Mouse (Mus musculus) brain, adult 2 months (tissue): Measurements from ENCODE around the gene Emd.
"Not testable (repeated sequence)": the region's sequence is repeated elsewhere in the genome, so short reads cannot be mapped to it uniquely, and the experiment has no call there.

ENCODE experiments used
- DNase-seq: peaks from one replicate; pipeline ENCODE4 v3.0.0; 2011; ENCODE audit warnings: low read depth, low spot score

Gene Emd

GRCm38 (mm10) chrX:74254153-74254887, at the start of gene Emd:
Gene Emd, plus strand, starts transcription at chrX:74254687.
- peak; percentile 98 for DNase-seq

- no peak for DNase-seq
Observed at GRCm38 (mm10) chrX:74218496-74218895, 36.0 kb upstream of the Emd start.

GRCm38 (mm10) chrX:74219449-74219848, 35.0 kb upstream of the Emd start:
- DNase-seq, result no peak

- DNase-seq, result not testable (repeated sequence)
Observed at GRCm38 (mm10) chrX:74220099-74220498, 34.4 kb upstream of the Emd start.

GRCm38 (mm10) chrX:74230038-74230437, 24.4 kb upstream of the Emd start:
- DNase-seq, result no peak

- no peak for DNase-seq
Observed at GRCm38 (mm10) chrX:74233196-74233595, 21.3 kb upstream of the Emd start.

GRCm38 (mm10) chrX:74240332-74240731, 14.2 kb upstream of the Emd start:
- no peak for DNase-seq

- peak; percentile 8 for DNase-seq
Observed at GRCm38 (mm10) chrX:74243396-74243795, 11.1 kb upstream of the Emd start.

GRCm38 (mm10) chrX:74243807-74244206, 10.7 kb upstream of the Emd start:
- no peak for DNase-seq

GRCm38 (mm10) chrX:74244614-74245083, 9.8 kb upstream of the Emd start:
- DNase-seq, result peak; percentile 47

- no peak for DNase-seq
Observed at GRCm38 (mm10) chrX:74245107-74245506, 9.4 kb upstream of the Emd start.

GRCm38 (mm10) chrX:74245687-74246086, 8.8 kb upstream of the Emd start:
- DNase-seq, result peak; percentile 85

GRCm38 (mm10) chrX:74246213-74246681, 8.2 kb upstream of the Emd start:
- peak; percentile 97 for DNase-seq

- DNase-seq, result no peak
Observed at GRCm38 (mm10) chrX:74246693-74247092, 7.8 kb upstream of the Emd start.

- peak; percentile 71 for DNase-seq
Observed at GRCm38 (mm10) chrX:74248651-74249050, 5.8 kb upstream of the Emd start.

- peak; percentile 85 for DNase-seq
Observed at GRCm38 (mm10) chrX:74249615-74250014, 4.9 kb upstream of the Emd start, which contains the start of gene Flna. Gene Flna, minus strand, starts transcription at chrX:74249820.

GRCm38 (mm10) chrX:74254888-74255565, 540 bp downstream of the Emd start:
- DNase-seq, result no peak

- no peak for DNase-seq
Observed at GRCm38 (mm10) chrX:74257746-74258145, 3.3 kb downstream of the Emd start.

- DNase-seq, result peak; percentile 65
Observed at GRCm38 (mm10) chrX:74269736-74270061, 15.2 kb downstream of the Emd start.

GRCm38 (mm10) chrX:74270062-74270901, 15.8 kb downstream of the Emd start, which contains the start of gene Rpl10:
Gene Rpl10, plus strand, starts transcription at chrX:74270812.
- DNase-seq, result peak; percentile 99

GRCm38 (mm10) chrX:74270902-74271551, 16.5 kb downstream of the Emd start:
- DNase-seq, result peak; percentile 50
